Mouse (Mus musculus) v-Abl transformed pro-B cells (cell line): ENCODE data around the gene Rin2.

ENCODE experiments used
- in situ Hi-C, 2 experiments: fragments of 400-800 bp; cut with MboI; formaldehyde crosslinking; loops; one replicate each; pipeline ENCODE4 v1.15.1; 2025; ENCODE audit not compliant: unreplicated experiment in 2 of 2

Gene Rin2

DNA sequence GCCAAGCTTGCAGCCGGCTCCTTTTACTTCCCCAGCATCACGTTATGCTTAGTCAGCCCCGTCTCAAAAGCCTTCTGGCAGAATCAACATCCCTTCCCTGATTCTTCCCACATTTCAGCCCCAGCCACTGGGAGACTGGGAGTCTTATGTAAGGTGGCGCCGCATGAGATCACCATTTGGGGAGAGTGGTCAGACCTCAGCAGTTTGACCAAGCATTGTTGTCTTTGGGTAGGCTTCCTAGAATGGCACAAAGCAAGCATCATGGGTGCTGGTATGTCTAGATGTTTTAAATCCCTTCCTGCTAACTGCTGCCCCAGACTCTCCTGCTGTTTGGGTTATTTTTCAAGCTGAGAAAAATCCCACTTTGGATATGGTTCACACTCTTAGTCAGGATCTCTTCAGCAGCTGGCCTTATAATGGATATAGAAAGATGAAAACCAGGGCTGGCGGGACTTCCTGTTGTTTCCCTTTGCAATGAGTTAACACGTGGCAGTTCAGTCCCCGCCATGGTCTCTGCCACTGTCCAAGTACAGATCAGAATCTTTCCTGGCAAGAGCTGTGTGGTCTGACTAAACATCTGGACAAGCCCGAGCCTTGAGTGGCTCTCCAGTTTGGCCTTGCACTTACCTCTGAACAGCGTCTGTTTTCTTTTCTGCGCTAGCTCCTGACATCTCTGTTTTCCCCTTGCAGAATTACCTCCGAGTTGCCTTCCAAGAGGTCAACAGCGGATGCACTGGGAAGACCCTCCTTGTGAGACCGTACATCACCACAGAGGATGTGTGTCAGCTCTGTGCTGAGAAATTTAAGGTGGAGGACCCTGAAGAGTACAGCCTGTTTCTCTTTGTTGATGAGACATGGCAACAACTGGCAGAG, 210.1 kb downstream of the Rin2 start:
- in situ Hi-C loops = no loop called here

GRCm38 (mm10) chr2:145887937-145888765, 213.1 kb downstream of the Rin2 start:
- in situ Hi-C loops = no loop called here

GRCm38 (mm10) chr2:145888766-145889480, 213.9 kb downstream of the Rin2 start:
- in situ Hi-C loops = no loop called here

GRCm38 (mm10) chr2:145890571-145890970, 215.6 kb downstream of the Rin2 start:
- in situ Hi-C loops = no loop called here

- in situ Hi-C loops = no loop called here
These were observed 218.7 kb downstream of the Rin2 start for GRCm38 (mm10) chr2:145893756-145894155.

DNA sequence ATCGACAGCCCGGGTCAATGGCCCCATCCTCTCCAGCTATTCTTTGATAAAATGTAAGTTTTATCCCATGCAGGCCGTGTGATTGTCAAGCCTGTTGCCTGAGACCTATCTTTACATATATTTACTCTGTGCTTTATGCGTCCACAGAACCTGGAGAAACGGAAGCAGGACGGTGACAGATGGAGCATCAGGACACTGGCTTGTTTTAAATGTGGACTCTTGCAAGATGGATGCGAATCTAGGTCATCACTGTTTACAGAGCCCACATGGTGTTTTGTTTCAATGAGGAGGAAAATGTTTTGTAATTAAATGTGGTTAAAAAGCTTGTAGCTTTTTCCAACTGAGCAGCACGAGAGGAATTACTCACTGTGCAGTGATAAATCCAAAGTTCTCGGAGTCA, 223.1 kb downstream of the Rin2 start:
- in situ Hi-C loops = no loop called here

GRCm38 (mm10) chr2:145900318-145900717, 225.3 kb downstream of the Rin2 start:
- in situ Hi-C loops = loop anchor here (10.0 to 25.0 kb wide), 5 partner anchors 714 to 1313 kb away; partner anchors contain the start of genes Kiz (in 2 of the 2), Dtd1 (in 1 of the 2) and Smim26 (in 1 of the 2)

GRCm38 (mm10) chr2:145901861-145902260, 226.8 kb downstream of the Rin2 start, which contains the start of gene Naa20:
Gene Naa20, plus strand, starts transcription at chr2:145902099.
- in situ Hi-C loops = loop anchor here (10.0 to 25.0 kb wide), 5 partner anchors 713 to 1315 kb away; partner anchors contain the start of genes Kiz (in 2 of the 2), Dtd1 (in 1 of the 2) and Smim26 (in 1 of the 2)

GRCm38 (mm10) chr2:145903061-145903901, 228.3 kb downstream of the Rin2 start:
- in situ Hi-C loops = loop anchor here (10.0 to 25.0 kb wide), 5 partner anchors 712 to 1316 kb away; partner anchors contain the start of genes Kiz (in 2 of the 2), Dtd1 (in 1 of the 2) and Smim26 (in 1 of the 2)

GRCm38 (mm10) chr2:145903983-145904616, 229.1 kb downstream of the Rin2 start:
- in situ Hi-C loops = loop anchor here (10.0 to 25.0 kb wide), 5 partner anchors 711 to 1317 kb away; partner anchors contain the start of genes Kiz (in 2 of the 2), Dtd1 (in 1 of the 2) and Smim26 (in 1 of the 2)

DNA sequence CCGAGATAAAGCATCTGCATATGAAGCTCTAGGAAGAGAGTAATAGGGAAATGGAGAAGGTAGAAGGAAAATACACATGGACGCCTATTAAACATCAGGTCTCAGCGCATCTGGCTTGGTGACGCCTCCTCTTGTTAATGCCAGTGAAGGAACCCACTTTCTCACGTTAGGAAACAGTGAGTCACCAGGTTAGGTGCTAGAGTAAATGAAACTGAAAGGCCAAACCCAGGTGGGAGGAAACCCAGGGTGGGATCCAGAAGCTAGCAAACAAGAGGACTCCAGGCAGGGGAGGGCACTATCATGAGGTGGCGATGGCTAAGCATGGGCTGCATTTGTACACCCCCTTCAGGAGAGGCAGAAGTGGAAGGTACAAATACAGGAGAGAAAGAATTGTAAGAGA, 230.1 kb downstream of the Rin2 start:
- in situ Hi-C loops = loop anchor here (10.0 to 25.0 kb wide), 5 partner anchors 710 to 1318 kb away; partner anchors contain the start of genes Kiz (in 2 of the 2), Dtd1 (in 1 of the 2) and Smim26 (in 1 of the 2)

DNA sequence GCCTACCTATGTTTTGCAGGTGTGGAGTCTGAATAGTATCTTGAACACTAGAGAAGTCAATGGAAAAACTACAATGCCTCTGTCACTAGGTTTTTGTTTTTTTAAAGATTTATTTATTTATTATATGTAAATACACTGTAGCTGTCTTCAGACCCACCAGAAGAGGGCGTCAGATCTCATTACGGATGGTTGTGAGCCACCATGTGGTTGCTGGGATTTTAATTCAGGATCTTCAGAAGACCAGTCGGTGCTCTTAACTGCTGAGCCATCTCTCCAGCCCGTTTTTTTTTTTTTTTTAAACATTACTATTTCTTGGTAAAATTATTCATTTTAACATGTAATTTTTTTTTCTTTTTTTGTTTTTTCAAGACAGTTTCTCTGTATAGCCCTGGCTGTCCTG, 230.9 kb downstream of the Rin2 start:
- in situ Hi-C loops = loop anchor here (10.0 to 25.0 kb wide), 5 partner anchors 709 to 1319 kb away; partner anchors contain the start of genes Kiz (in 2 of the 2), Dtd1 (in 1 of the 2) and Smim26 (in 1 of the 2)

GRCm38 (mm10) chr2:145920941-145921650, 246.1 kb downstream of the Rin2 start:
- in situ Hi-C loops = loop anchor here (10.0 to 25.0 kb wide), 5 partner anchors 941 to 1334 kb away; partner anchors contain the start of genes Dtd1 (in 1 of the 2), Kiz (in 1 of the 2), Smim26 (in 1 of the 2) and Xrn2 (in 1 of the 2)

- in situ Hi-C loops = loop anchor here in 1 of 2 experiments (10.0 kb wide), 1 partner anchor 580 kb away; the partner anchor contains the start of gene Ralgapa2
These were observed 259.6 kb downstream of the Rin2 start, which contains the start of the genes Cfap61 and Crnkl1 for GRCm38 (mm10) chr2:145934339-145935231. Gene Cfap61, plus strand, starts transcription at chr2:145934784. Gene Crnkl1, minus strand, starts transcription at chr2:145935014.

DNA sequence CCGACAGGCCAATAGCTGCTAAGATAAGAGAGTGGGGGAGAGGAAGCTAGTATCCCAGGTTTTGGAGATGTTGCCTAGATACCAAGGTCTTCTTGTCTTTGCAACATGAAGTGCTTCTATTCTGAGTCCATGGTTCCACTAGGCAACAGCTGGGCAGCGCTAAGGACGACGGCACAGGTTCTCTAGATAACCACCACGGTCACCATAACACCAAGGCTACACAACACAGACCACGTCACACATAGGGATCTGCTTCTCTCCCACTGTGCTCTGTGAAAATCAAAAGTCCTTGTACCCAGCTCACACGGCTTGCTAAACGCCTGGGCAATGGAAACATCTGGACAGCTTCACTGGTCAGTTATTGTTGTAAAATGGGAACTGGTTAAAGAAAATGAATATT, 262.0 kb downstream of the Rin2 start:
- in situ Hi-C loops = loop anchor here in 1 of 2 experiments (10.0 kb wide), 1 partner anchor 578 kb away; the partner anchor contains the start of gene Ralgapa2
